Mouse (Mus musculus) heart, embryonic 10.5 days (tissue): Measurements from ENCODE around the gene Kcnn4. TPM values are rescaled to one million over a fixed set of nuclear protein-coding genes. Genes with fewer than 3 reads are reported as not detected.
"Not testable (repeated sequence)": the region's sequence is repeated elsewhere in the genome, so short reads cannot be mapped to it uniquely, and the experiment has no call there.

Experiments
- DNase-seq: peaks from one replicate; pipeline ENCODE4 v3.0.0-alpha.2; 2017; ENCODE audit warnings: low spot score
- H3K27ac ChIP-seq: fragments of 300-500 bp; sonication (generic); 2 replicates; pipeline ENCODE4 v1.5.1; 2016; ENCODE audit warnings: mild to moderate bottlenecking
- H3K27me3 ChIP-seq: fragments of 300-500 bp; sonication (generic); 2 replicates; pipeline ENCODE4 v1.6.1; 2016; ENCODE audit warnings: mild to moderate bottlenecking; ENCODE audit not compliant: poor library complexity, insufficient read depth, severe bottlenecking
- H3K36me3 ChIP-seq: fragments of 300-500 bp; sonication (generic); 2 replicates; pipeline ENCODE4 v1.6.1; 2016; ENCODE audit warnings: mild to moderate bottlenecking, moderate library complexity
- H3K4me1 ChIP-seq: fragments of 300-500 bp; sonication (generic); 2 replicates; pipeline ENCODE4 v1.6.1; 2016; ENCODE audit warnings: mild to moderate bottlenecking
- H3K4me3 ChIP-seq: fragments of 300-500 bp; sonication (generic); 2 replicates; pipeline ENCODE4 v1.5.1; 2016; ENCODE audit warnings: mild to moderate bottlenecking, moderate library complexity
- H3K9me3 ChIP-seq: fragments of 300-500 bp; sonication (generic); 2 replicates; pipeline ENCODE4 v1.6.1; 2016; ENCODE audit warnings: mild to moderate bottlenecking, moderate library complexity
- WGBS: fragments of 180-500 bp; shearing (Covaris S2); methylation state at CpG from one replicate; pipeline ENCODE4 v1.1.7; 2016; 5-methylcytosine and 5-hydroxymethylcytosine counted together
- polyA plus RNA-seq: library from polyadenylated mRNA; unstranded; fragments of >200 nt; fragmentation: Nextera tagmentation; extraction: Ambion mirVana; gene quantifications from 2 replicates; pipeline ENCODE4 v1.2.1, GENCODE M21; 2016

The Kcnn4 gene
- polyA plus RNA-seq, 1 experiment from 2014 or later = 14.2 TPM

- 0 out of 2 replicates have a peak, but pooled peaks cover 2% of the 10 kb centered on the region for H3K9me3 ChIP-seq
- WGBS = 18% methylated on average over 3 of the region's 3 CpGs
- DNase-seq = no peak
These were observed 30.0 kb downstream of the Kcnn4 start for GRCm38 (mm10) chr7:24400082-24400452.

GRCm38 (mm10) chr7:24400489-24400888 lies 30.4 kb downstream of the Kcnn4 start:
- H3K27me3 ChIP-seq, H3K4me3 ChIP-seq, H3K27ac ChIP-seq, DNase-seq, H3K4me1 ChIP-seq, H3K9me3 ChIP-seq: not testable (repeated sequence)
- H3K36me3 ChIP-seq = peaks cover 36% of the 10 kb centered on the region
- WGBS = 89% methylated on average over 4 of the region's 4 CpGs

More at GRCm38 (mm10) chr7:24400082-24400452, 30.0 kb downstream of the Kcnn4 start:
- H3K36me3 ChIP-seq = peaks cover 31% of the 10 kb centered on the region
- H3K27ac ChIP-seq = peak overlapping the region; percentile 95
- 0 out of 2 replicates have a peak, but pooled peaks cover 3% of the 10 kb centered on the region for H3K4me1 ChIP-seq
- H3K27me3 ChIP-seq = no peaks in the 10 kb centered on the region
- peak overlapping the region; percentile 70 for H3K4me3 ChIP-seq

- Histone ChIP-seq H3K27me3 (no peaks in the 10 kb centered on the region), H3K9me3 (0 out of 2 replicates have a peak, but pooled peaks cover 2% of the 10 kb centered on the region), H3K36me3 (peaks cover 55% of the 10 kb centered on the region), H3K27ac (no peak overlapping the region), H3K4me3 (no peak overlapping the region), H3K4me1 (peaks cover 3% of the 10 kb centered on the region; the same call in 1 of the 2 replicates)
- WGBS = 97% methylated on average over 9 of the region's 9 CpGs
- no peak for DNase-seq
These were observed 32.8 kb downstream of the Kcnn4 start for GRCm38 (mm10) chr7:24402851-24403250.

- H3K27ac ChIP-seq = no peak overlapping the region
- H3K4me1 ChIP-seq = peaks cover 3% of the 10 kb centered on the region
- 0 out of 2 replicates have a peak, but pooled peaks cover 2% of the 10 kb centered on the region for H3K9me3 ChIP-seq
- H3K27me3 ChIP-seq = no peaks in the 10 kb centered on the region
- no peak for DNase-seq
- 94% methylated on average over 13 of the region's 13 CpGs for WGBS
- peaks cover 61% of the 10 kb centered on the region for H3K36me3 ChIP-seq
- H3K4me3 ChIP-seq = no peak overlapping the region
These were observed 35.6 kb downstream of the Kcnn4 start for GRCm38 (mm10) chr7:24405649-24406048.

- no peaks in the 10 kb centered on the region for H3K27me3 ChIP-seq
- no peak for DNase-seq
- peaks cover 5% of the 10 kb centered on the region for H3K4me1 ChIP-seq
- H3K27ac ChIP-seq = no peak overlapping the region
- H3K4me3 ChIP-seq = no peak overlapping the region
- peaks cover 59% of the 10 kb centered on the region for H3K36me3 ChIP-seq
- WGBS = 47% methylated on average over 5 of the region's 5 CpGs
- 0 out of 2 replicates have a peak, but pooled peaks cover 2% of the 10 kb centered on the region for H3K9me3 ChIP-seq
These were observed 36.7 kb downstream of the Kcnn4 start for GRCm38 (mm10) chr7:24406528-24407344.

GRCm38 (mm10) chr7:24408186-24408585 lies 38.1 kb downstream of the Kcnn4 start:
- H3K36me3 ChIP-seq = peaks cover 56% of the 10 kb centered on the region

GRCm38 (mm10) chr7:24410123-24410522 lies 40.1 kb downstream of the Kcnn4 start:
- Histone ChIP-seq H3K4me1 (peaks cover 17% of the 10 kb centered on the region), H3K9me3 (no peaks in the 10 kb centered on the region), H3K4me3 (no peak overlapping the region), H3K27ac (no peak overlapping the region), H3K36me3 (peaks cover 37% of the 10 kb centered on the region), H3K27me3 (no peaks in the 10 kb centered on the region)
- WGBS = 92% methylated on average over 6 of the region's 6 CpGs
- DNase-seq = no peak

More at GRCm38 (mm10) chr7:24408186-24408585, 38.1 kb downstream of the Kcnn4 start:
- H3K27me3 ChIP-seq = no peaks in the 10 kb centered on the region
- H3K27ac ChIP-seq = no peak overlapping the region
- no peak overlapping the region for H3K4me3 ChIP-seq
- no peak for DNase-seq
- 82% methylated on average over 9 of the region's 9 CpGs for WGBS
- H3K4me1 ChIP-seq = peaks cover 5% of the 10 kb centered on the region
- no peaks in the 10 kb centered on the region for H3K9me3 ChIP-seq

- no peak for DNase-seq
- 66% methylated on average over 3 of the region's 3 CpGs for WGBS
- peaks cover 24% of the 10 kb centered on the region for H3K4me1 ChIP-seq
- no peak overlapping the region for H3K4me3 ChIP-seq
- H3K27me3 ChIP-seq = no peaks in the 10 kb centered on the region
- no peak overlapping the region for H3K27ac ChIP-seq
- H3K36me3 ChIP-seq = peaks cover 30% of the 10 kb centered on the region
- H3K9me3 ChIP-seq = no peaks in the 10 kb centered on the region
These were observed 40.8 kb downstream of the Kcnn4 start for GRCm38 (mm10) chr7:24410831-24411230.

GRCm38 (mm10) chr7:24413630-24414029 lies 43.6 kb downstream of the Kcnn4 start:
- DNase-seq = no peak
- Histone ChIP-seq H3K4me1 (peaks cover 31% of the 10 kb centered on the region), H3K27me3 (no peaks in the 10 kb centered on the region), H3K9me3 (no peaks in the 10 kb centered on the region), H3K36me3 (peaks cover 18% of the 10 kb centered on the region), H3K27ac (no peak overlapping the region; the same call in 1 of the 2 replicates), H3K4me3 (no peak overlapping the region)
- 74% methylated on average over 3 of the region's 3 CpGs for WGBS

GRCm38 (mm10) chr7:24415261-24415660 lies 45.2 kb downstream of the Kcnn4 start:
- H3K9me3 ChIP-seq = no peaks in the 10 kb centered on the region
- H3K27me3 ChIP-seq = no peaks in the 10 kb centered on the region
- H3K27ac ChIP-seq = peak overlapping the region; percentile 83; the same call in 1 of the 2 replicates
- 53% methylated on average over 7 of the region's 7 CpGs for WGBS
- peaks cover 40% of the 10 kb centered on the region for H3K4me1 ChIP-seq
- H3K4me3 ChIP-seq = no peak overlapping the region
- H3K36me3 ChIP-seq = peaks cover 16% of the 10 kb centered on the region
- DNase-seq = no peak

GRCm38 (mm10) chr7:24419579-24419978 lies 49.5 kb downstream of the Kcnn4 start:
- H3K4me1 ChIP-seq = peaks cover 48% of the 10 kb centered on the region
- 87% methylated on average over 8 of the region's 8 CpGs for WGBS
- peaks cover 33% of the 10 kb centered on the region for H3K36me3 ChIP-seq
- no peak overlapping the region for H3K4me3 ChIP-seq
- H3K27ac ChIP-seq = no peak overlapping the region
- no peaks in the 10 kb centered on the region for H3K9me3 ChIP-seq
- no peak for DNase-seq
- H3K27me3 ChIP-seq = no peaks in the 10 kb centered on the region

- DNase-seq = no peak
- Histone ChIP-seq H3K9me3 (no peaks in the 10 kb centered on the region), H3K4me1 (peaks cover 32% of the 10 kb centered on the region), H3K36me3 (peaks cover 30% of the 10 kb centered on the region), H3K27me3 (no peaks in the 10 kb centered on the region), H3K4me3 (no peak overlapping the region), H3K27ac (no peak overlapping the region; the same call in 1 of the 2 replicates)
- 74% methylated on average over 7 of the region's 7 CpGs for WGBS
These were observed 51.6 kb downstream of the Kcnn4 start for GRCm38 (mm10) chr7:24421648-24422047.

GRCm38 (mm10) chr7:24422251-24422650 lies 52.2 kb downstream of the Kcnn4 start:
- Histone ChIP-seq H3K27ac (no peak overlapping the region), H3K4me3 (no peak overlapping the region), H3K27me3 (no peaks in the 10 kb centered on the region), H3K9me3 (no peaks in the 10 kb centered on the region), H3K36me3 (peaks cover 25% of the 10 kb centered on the region), H3K4me1 (peaks cover 32% of the 10 kb centered on the region)
- WGBS = 82% methylated on average over 8 of the region's 8 CpGs
- DNase-seq = no peak
